ENCODE assay signal across 13 mouse cellular contexts in genomic region chr14:79184071-79184470, GRCm38 (mm10).
DNase-seq lines count a peak whose midpoint lies in the region; ATAC-seq and TF ChIP-seq lines count a peak whose summit lies in the region.
"Had no signal": no experiment of that assay in that cellular context is flagged by ENCODE, and none has a peak within 500 bp of the region (broad histone marks: within the 10 kb centered on the region; RNA-seq: fewer than 3 reads in every experiment).

No protein-coding gene starts in this region.

- no peak overlapping the region for H3K4me3 ChIP-seq in forebrain, embryonic 10.5 days
- no peak overlapping the region for H3K4me3 ChIP-seq in forebrain, embryonic 12.5 days (replicated peaks)
- H3K4me3 ChIP-seq in lung, embryonic 15.5 days, result no peak overlapping the region
- no peak overlapping the region for H3K4me3 ChIP-seq in kidney, adult 2 months (ENCODE audit: insufficient read depth, low read depth, low read length)
- no peak overlapping the region for H3K4me3 ChIP-seq in limb, embryonic 15.5 days
- no peak overlapping the region for H3K4me3 ChIP-seq in hindbrain, embryonic 11.5 days (ENCODE audit: low read depth, low read length)
- H3K4me3 ChIP-seq: limb, embryonic 12.5 days; midbrain, embryonic 15.5 days; neural tube, embryonic 12.5 days had no signal

- peaks cover 8% of the 10 kb centered on the region for H3K36me3 ChIP-seq in forebrain, embryonic 10.5 days (replicated peaks)
- H3K36me3 ChIP-seq in forebrain, embryonic 12.5 days (replicated peaks), result no peaks in the 10 kb centered on the region
- no peaks in the 10 kb centered on the region for H3K36me3 ChIP-seq in lung, embryonic 15.5 days
- peaks cover 1% of the 10 kb centered on the region; the same call in 1 of the 2 replicates for H3K36me3 ChIP-seq in kidney, adult 2 months (ENCODE audit: control insufficient read depth, insufficient read depth, low read length)
- 0 out of 2 replicates have a peak, but pooled peaks cover 2% of the 10 kb centered on the region for H3K36me3 ChIP-seq in limb, embryonic 15.5 days
- H3K36me3 ChIP-seq in hindbrain, embryonic 11.5 days (ENCODE audit: control insufficient read depth, insufficient read depth, low read length), result no peaks in the 10 kb centered on the region
- H3K36me3 ChIP-seq: midbrain, embryonic 15.5 days; neural tube, embryonic 12.5 days had no signal

- 0 out of 2 replicates have a peak overlapping the region, but pooled peaks have one; percentile 6 for H3K27ac ChIP-seq in forebrain, embryonic 10.5 days
- H3K27ac ChIP-seq in forebrain, embryonic 12.5 days, result no peak overlapping the region
- 0 out of 2 replicates have a peak overlapping the region, but pooled peaks have one; percentile 35 for H3K27ac ChIP-seq in lung, embryonic 15.5 days
- H3K27ac ChIP-seq in kidney, adult 2 months (ENCODE audit: insufficient read depth, low read depth, low read length), result peak overlapping the region; percentile 45; the same call in 1 of the 2 replicates
- H3K27ac ChIP-seq in limb, embryonic 15.5 days, result 0 out of 2 replicates have a peak overlapping the region, but pooled peaks have one; percentile 34
- no peak overlapping the region for H3K27ac ChIP-seq in hindbrain, embryonic 11.5 days (ENCODE audit: low read depth, low read length)
- H3K27ac ChIP-seq: limb, embryonic 12.5 days; midbrain, embryonic 15.5 days; neural tube, embryonic 12.5 days had no signal

- WGBS in forebrain, embryonic 10.5 days, result 90% methylated on average over 10 of the region's 10 CpGs
- WGBS in forebrain, embryonic 12.5 days, result 89% methylated on average over 10 of the region's 10 CpGs
- WGBS in lung, embryonic 15.5 days, result 80% methylated on average over 10 of the region's 10 CpGs
- WGBS in kidney, adult 2 months, result 74% methylated on average over 10 of the region's 10 CpGs
- WGBS in limb, embryonic 15.5 days, result 87% methylated on average over 10 of the region's 10 CpGs
- WGBS in hindbrain, embryonic 11.5 days, result 84% methylated on average over 10 of the region's 10 CpGs

- DNase-seq in forebrain, embryonic 10.5 days (ENCODE audit: extremely low spot score, low spot score), result no peak
- DNase-seq in lung, postnatal 25 days (ENCODE audit: low spot score), result no peak
- peak; percentile 68 for DNase-seq in kidney, adult 2 months
- DNase-seq in urinary bladder, postnatal 25 days (ENCODE audit: low spot score), result no peak
- DNase-seq in hindbrain, embryonic 11.5 days (ENCODE audit: low spot score), result no peak
- DNase-seq: cerebellum, adult 11-12 months had no signal

- no peak for TF ChIP-seq CTCF in kidney, adult 2 months (conservative IDR thresholded peaks at IDR 0.05; ENCODE audit: insufficient read depth, insufficient read length, low read depth, low read length)

- H3K9me3 ChIP-seq in forebrain, embryonic 10.5 days, result peaks cover 8% of the 10 kb centered on the region; the same call in 1 of the 2 replicates
- 0 out of 2 replicates have a peak, but pooled peaks cover 4% of the 10 kb centered on the region for H3K9me3 ChIP-seq in forebrain, embryonic 12.5 days
- H3K9me3 ChIP-seq in lung, embryonic 15.5 days, result no peaks in the 10 kb centered on the region
- no peaks in the 10 kb centered on the region for H3K9me3 ChIP-seq in limb, embryonic 15.5 days
- H3K9me3 ChIP-seq in hindbrain, embryonic 11.5 days (ENCODE audit: control insufficient read depth, low read length), result no peaks in the 10 kb centered on the region
- H3K9me3 ChIP-seq: limb, embryonic 12.5 days; midbrain, embryonic 15.5 days; neural tube, embryonic 12.5 days had no signal

- H3K27me3 ChIP-seq in forebrain, embryonic 10.5 days (ENCODE audit: poor library complexity, severe bottlenecking), result no peaks in the 10 kb centered on the region
- H3K27me3 ChIP-seq in forebrain, embryonic 12.5 days, result no peaks in the 10 kb centered on the region
- H3K27me3 ChIP-seq in lung, embryonic 15.5 days, result no peaks in the 10 kb centered on the region
- no peaks in the 10 kb centered on the region for H3K27me3 ChIP-seq in kidney, adult 2 months (replicated peaks; ENCODE audit: control insufficient read depth, insufficient read depth, low read length)
- no peaks in the 10 kb centered on the region for H3K27me3 ChIP-seq in limb, embryonic 15.5 days
- no peaks in the 10 kb centered on the region for H3K27me3 ChIP-seq in hindbrain, embryonic 11.5 days (ENCODE audit: control insufficient read depth, insufficient read depth, low read length)
- H3K27me3 ChIP-seq: limb, embryonic 12.5 days; midbrain, embryonic 15.5 days; neural tube, embryonic 12.5 days had no signal

- ATAC-seq in forebrain, embryonic 12.5 days (ENCODE audit: low FRiP score), result no peak
- no peak for ATAC-seq in lung, embryonic 15.5 days (ENCODE audit: borderline replicate concordance, extremely low read depth, low FRiP score, low TSS enrichment)
- no peak for ATAC-seq in limb, embryonic 15.5 days (ENCODE audit: insufficient number of reproducible peaks, low FRiP score, low TSS enrichment, low read depth)
- no peak for ATAC-seq in hindbrain, embryonic 11.5 days (ENCODE audit: low FRiP score)
- ATAC-seq: inflammation-experienced regulatory T-cells, adult 6 months; midbrain, embryonic 15.5 days had no signal

- no peak overlapping the region for H3K9ac ChIP-seq in forebrain, embryonic 12.5 days
- H3K9ac ChIP-seq in lung, embryonic 15.5 days, result no peak overlapping the region
- H3K9ac ChIP-seq in limb, embryonic 15.5 days, result no peak overlapping the region
- no peak overlapping the region for H3K9ac ChIP-seq in hindbrain, embryonic 11.5 days (ENCODE audit: low read depth, low read length)
- H3K9ac ChIP-seq: limb, embryonic 12.5 days; midbrain, embryonic 15.5 days; neural tube, embryonic 12.5 days had no signal

- H3K4me2 ChIP-seq in forebrain, embryonic 12.5 days, result no peak overlapping the region
- H3K4me2 ChIP-seq in lung, embryonic 15.5 days, result no peak overlapping the region
- no peak overlapping the region for H3K4me2 ChIP-seq in limb, embryonic 15.5 days
- H3K4me2 ChIP-seq in hindbrain, embryonic 11.5 days (replicated peaks; ENCODE audit: low read depth, low read length), result no peak overlapping the region
- H3K4me2 ChIP-seq: limb, embryonic 12.5 days; midbrain, embryonic 15.5 days; neural tube, embryonic 12.5 days had no signal

- peaks cover 12% of the 10 kb centered on the region for H3K4me1 ChIP-seq in forebrain, embryonic 10.5 days
- peaks cover 11% of the 10 kb centered on the region; the same call in 1 of the 2 replicates for H3K4me1 ChIP-seq in forebrain, embryonic 12.5 days
- H3K4me1 ChIP-seq in lung, embryonic 15.5 days, result peaks cover 14% of the 10 kb centered on the region
- no peaks in the 10 kb centered on the region for H3K4me1 ChIP-seq in kidney, adult 2 months (ENCODE audit: control insufficient read depth, insufficient read depth, low read length)
- peaks cover 23% of the 10 kb centered on the region for H3K4me1 ChIP-seq in limb, embryonic 15.5 days
- no peaks in the 10 kb centered on the region for H3K4me1 ChIP-seq in hindbrain, embryonic 11.5 days (replicated peaks; ENCODE audit: control insufficient read depth, insufficient read depth, low read length)
- H3K4me1 ChIP-seq: midbrain, embryonic 15.5 days had no signal

- no peak for TF ChIP-seq POLR2A in kidney, adult 2 months (IDR thresholded peaks at IDR 0.05; ENCODE audit: low read depth, low read length)

Comparison
In these comparisons a context has a peak if more than half of its experiments do, and no peak if none do; other contexts are left out.
1. H3K27ac ChIP-seq: peak in forebrain, embryonic 10.5 days (single experiment), lung, embryonic 15.5 days (single experiment), kidney, adult 2 months (single experiment) and limb, embryonic 15.5 days (single experiment); none in forebrain, embryonic 12.5 days (single experiment) and hindbrain, embryonic 11.5 days (single experiment).